Mouse (Mus musculus): Measurements from ENCODE around the gene Neu1. TPM values are rescaled to one million over a fixed set of nuclear protein-coding genes. Genes with fewer than 3 reads are reported as not detected.
A peak's percentile ranks its signal among the peaks of the same experiment; 100 is the strongest.

Neu1 gene
- polyA plus RNA-seq, 1 experiment from 2014 or later, result 226 TPM

DNA sequence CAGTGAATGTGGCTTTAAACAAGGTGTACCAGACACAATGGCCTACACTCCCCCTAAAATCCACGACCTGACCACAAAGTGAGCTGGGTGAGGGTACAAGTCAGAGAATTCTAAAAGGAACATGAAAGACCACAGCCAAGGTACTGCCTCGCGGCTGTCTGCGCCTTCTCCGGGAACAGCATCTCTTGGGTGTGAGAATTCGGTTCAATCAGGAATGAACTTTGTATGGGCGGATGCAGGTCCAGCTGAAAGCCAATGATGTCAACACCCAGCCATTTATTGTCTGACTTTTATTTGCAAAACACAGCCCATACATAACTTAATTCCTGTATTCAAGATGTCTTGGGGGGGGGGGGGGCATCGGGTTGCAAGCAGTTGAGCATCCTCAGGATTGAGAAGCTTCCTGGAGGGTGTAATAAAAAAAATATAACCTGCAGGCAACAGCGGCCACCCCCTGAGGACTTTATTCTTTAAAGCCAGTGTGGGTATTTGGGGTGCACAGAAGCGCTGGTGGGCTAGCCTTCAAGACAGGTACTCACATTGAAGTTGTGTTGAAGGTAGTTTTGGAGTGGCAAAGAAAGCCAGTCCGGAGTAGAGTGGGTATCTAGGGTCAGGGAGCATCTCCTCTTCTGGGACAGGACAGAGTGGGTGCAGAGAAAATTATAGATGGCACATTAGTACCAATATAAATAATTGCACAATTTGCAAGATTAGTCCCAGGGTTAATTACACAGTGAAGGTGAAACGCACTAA is 37.8 kb upstream of the Neu1 start:
- no peak for ATAC-seq
- peak overlapping the region; percentile 83; the same call in 1 of the 2 replicates for H3K4me3 ChIP-seq (ENCODE audit: low read length)
- H3K9me3 ChIP-seq (ENCODE audit: control insufficient read depth, low read length), result no peaks in the 10 kb centered on the region
- peak overlapping the region; percentile 95 for H3K27ac ChIP-seq (ENCODE audit: low read length)
- peak overlapping the region; percentile 95 for H3K9ac ChIP-seq (ENCODE audit: low read depth, low read length)
- H3K4me1 ChIP-seq (ENCODE audit: control insufficient read depth, insufficient read depth, low read length), result peaks cover 21% of the 10 kb centered on the region
- H3K36me3 ChIP-seq (ENCODE audit: control insufficient read depth, insufficient read depth, low read length), result peaks cover 8% of the 10 kb centered on the region; the same call in 1 of the 2 replicates
- WGBS, result 69% methylated on average over 12 of the region's 12 CpGs
- no peaks in the 10 kb centered on the region for H3K27me3 ChIP-seq (replicated peaks; ENCODE audit: control insufficient read depth, insufficient read depth, low read length)
- H3K4me2 ChIP-seq (ENCODE audit: low read depth, low read length), result peak overlapping the region; percentile 78

DNA sequence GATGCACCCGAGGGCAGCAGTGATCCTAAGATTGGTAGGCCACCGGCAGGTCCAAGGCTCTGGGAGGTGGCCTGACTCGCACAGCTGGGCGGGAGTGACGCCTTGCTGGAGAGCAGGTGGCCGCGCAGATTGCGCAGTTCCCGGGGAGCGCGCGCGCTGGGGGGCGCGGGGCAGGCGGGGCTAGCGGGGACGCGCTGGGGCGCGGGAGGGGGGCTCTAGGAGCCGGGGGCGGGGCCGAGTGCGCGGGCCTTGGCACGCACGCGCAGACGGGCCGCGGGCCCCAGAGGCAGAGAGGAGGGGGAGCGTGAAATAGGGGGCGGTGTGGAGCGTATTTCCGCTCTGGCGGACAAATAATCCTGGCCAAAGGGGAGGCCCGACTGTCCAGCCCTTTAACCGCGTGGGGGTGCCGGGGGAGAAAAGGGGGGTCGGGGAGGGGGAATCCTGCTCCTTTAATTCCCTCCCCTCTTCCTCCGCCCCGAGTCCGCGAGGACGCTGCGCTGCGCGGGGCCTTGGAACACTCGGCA is 36.9 kb upstream of the Neu1 start:
- Histone ChIP-seq H3K27me3 (replicated peaks; ENCODE audit: control insufficient read depth, insufficient read depth, low read length) (no peaks in the 10 kb centered on the region), H3K4me1 (ENCODE audit: control insufficient read depth, insufficient read depth, low read length) (peaks cover 21% of the 10 kb centered on the region), H3K4me2 (ENCODE audit: low read depth, low read length) (peak overlapping the region; percentile 88), H3K27ac (ENCODE audit: low read length) (peak overlapping the region; percentile 95), H3K36me3 (ENCODE audit: control insufficient read depth, insufficient read depth, low read length) (peaks cover 8% of the 10 kb centered on the region; the same call in 1 of the 2 replicates), H3K4me3 (ENCODE audit: low read length) (peak overlapping the region; percentile 83), H3K9ac (ENCODE audit: low read depth, low read length) (peak overlapping the region; percentile 95), H3K9me3 (ENCODE audit: control insufficient read depth, low read length) (no peaks in the 10 kb centered on the region)
- WGBS, result under 1% methylated on average over 44 of the region's 51 CpGs
- peak; percentile 88 for ATAC-seq

DNA sequence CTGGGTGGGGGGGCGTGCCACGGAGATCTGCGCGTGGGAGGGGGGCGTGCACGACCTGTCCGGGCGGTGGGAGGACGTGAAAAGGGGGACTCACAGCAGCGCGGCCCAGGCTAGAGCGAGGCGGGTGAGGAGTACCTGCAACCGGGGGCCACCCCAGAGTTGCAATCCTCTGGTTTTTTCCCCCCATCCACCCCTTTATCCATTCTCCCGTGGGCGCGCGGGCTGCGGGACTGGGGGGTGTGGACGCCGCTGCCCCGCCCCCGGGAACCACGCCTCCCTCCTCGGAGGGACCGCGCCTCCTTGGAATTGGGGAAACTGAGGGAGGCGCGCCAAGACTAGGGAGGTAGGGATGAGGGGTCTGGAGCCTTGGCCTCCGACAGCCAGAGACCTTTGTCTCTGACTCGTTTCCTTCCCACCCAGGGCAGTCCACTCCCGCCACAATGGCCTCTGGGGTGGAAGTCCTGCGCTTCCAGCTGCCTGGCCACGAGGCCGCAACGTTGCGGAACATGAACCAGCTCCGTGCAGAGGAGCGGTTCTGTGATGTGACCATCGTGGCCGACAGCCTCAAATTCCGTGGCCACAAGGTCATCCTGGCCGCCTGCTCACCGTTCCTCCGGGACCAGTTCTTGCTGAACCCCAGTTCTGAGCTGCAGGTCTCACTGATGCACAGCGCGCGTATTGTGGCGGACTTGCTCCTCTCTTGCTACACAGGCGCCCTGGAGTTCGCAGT is 36.1 kb upstream of the Neu1 start:
- peaks cover 21% of the 10 kb centered on the region for H3K4me1 ChIP-seq (ENCODE audit: control insufficient read depth, insufficient read depth, low read length)
- ATAC-seq, result peak; percentile 12
- H3K4me3 ChIP-seq (ENCODE audit: low read length), result peak overlapping the region; percentile 83
- H3K9me3 ChIP-seq (ENCODE audit: control insufficient read depth, low read length), result no peaks in the 10 kb centered on the region
- peak overlapping the region; percentile 95 for H3K9ac ChIP-seq (ENCODE audit: low read depth, low read length)
- H3K27ac ChIP-seq (ENCODE audit: low read length), result peak overlapping the region; percentile 95
- WGBS, result 7% methylated on average over 51 of the region's 51 CpGs
- peak overlapping the region; percentile 88 for H3K4me2 ChIP-seq (ENCODE audit: low read depth, low read length)
- no peaks in the 10 kb centered on the region for H3K27me3 ChIP-seq (replicated peaks; ENCODE audit: control insufficient read depth, insufficient read depth, low read length)
- peaks cover 8% of the 10 kb centered on the region; the same call in 1 of the 2 replicates for H3K36me3 ChIP-seq (ENCODE audit: control insufficient read depth, insufficient read depth, low read length)

DNA sequence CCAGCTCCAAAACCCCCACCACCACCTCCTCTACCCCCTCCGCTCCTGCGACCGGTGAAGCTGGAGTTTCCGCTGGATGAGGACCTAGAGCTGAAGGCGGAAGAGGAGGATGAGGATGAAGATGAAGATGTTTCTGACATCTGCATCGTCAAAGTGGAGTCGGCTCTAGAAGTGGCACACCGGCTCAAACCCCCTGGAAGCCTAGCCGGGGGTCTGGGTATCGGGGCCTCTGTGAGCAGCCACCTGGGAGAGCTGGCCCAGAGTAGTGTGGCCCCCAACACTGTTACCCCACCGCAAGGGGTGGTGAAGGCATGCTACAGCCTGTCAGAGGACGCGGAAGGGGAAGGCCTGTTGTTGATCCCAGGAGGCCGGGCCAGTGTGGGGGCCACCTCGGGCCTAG is 35.3 kb upstream of the Neu1 start:
- Histone ChIP-seq H3K4me3 (ENCODE audit: low read length) (peak overlapping the region; percentile 83; the same call in 1 of the 2 replicates), H3K4me1 (ENCODE audit: control insufficient read depth, insufficient read depth, low read length) (peaks cover 26% of the 10 kb centered on the region), H3K27me3 (replicated peaks; ENCODE audit: control insufficient read depth, insufficient read depth, low read length) (no peaks in the 10 kb centered on the region), H3K9ac (ENCODE audit: low read depth, low read length) (peak overlapping the region; percentile 95; the same call in 1 of the 2 replicates), H3K4me2 (ENCODE audit: low read depth, low read length) (peak overlapping the region; percentile 88), H3K9me3 (ENCODE audit: control insufficient read depth, low read length) (no peaks in the 10 kb centered on the region), H3K27ac (ENCODE audit: low read length) (peak overlapping the region; percentile 95; the same call in 1 of the 2 replicates), H3K36me3 (ENCODE audit: control insufficient read depth, insufficient read depth, low read length) (peaks cover 8% of the 10 kb centered on the region; the same call in 1 of the 2 replicates)
- ATAC-seq, result no peak
- WGBS, result 88% methylated on average over 15 of the region's 15 CpGs

DNA sequence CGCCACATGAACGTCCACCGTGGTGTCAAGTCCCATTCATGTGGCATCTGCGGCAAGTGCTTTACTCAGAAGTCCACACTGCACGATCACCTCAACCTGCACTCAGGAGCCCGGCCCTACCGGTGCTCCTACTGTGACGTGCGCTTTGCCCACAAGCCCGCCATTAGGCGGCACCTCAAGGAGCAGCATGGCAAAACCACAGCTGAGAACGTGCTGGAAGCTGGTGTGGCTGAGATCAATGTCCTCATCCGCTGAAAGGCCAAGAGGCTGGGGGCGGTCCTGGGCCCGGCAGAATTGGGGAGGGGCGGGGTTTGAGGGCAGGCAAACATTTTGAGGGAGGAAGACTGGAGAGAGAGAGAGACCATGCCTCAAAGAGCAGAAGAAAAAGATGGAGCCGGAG is 34.7 kb upstream of the Neu1 start:
- Histone ChIP-seq H3K27ac (ENCODE audit: low read length) (no peak overlapping the region), H3K4me1 (ENCODE audit: control insufficient read depth, insufficient read depth, low read length) (peaks cover 29% of the 10 kb centered on the region), H3K9me3 (ENCODE audit: control insufficient read depth, low read length) (no peaks in the 10 kb centered on the region), H3K4me3 (ENCODE audit: low read length) (no peak overlapping the region), H3K36me3 (ENCODE audit: control insufficient read depth, insufficient read depth, low read length) (peaks cover 8% of the 10 kb centered on the region; the same call in 1 of the 2 replicates), H3K4me2 (ENCODE audit: low read depth, low read length) (no peak overlapping the region), H3K9ac (ENCODE audit: low read depth, low read length) (no peak overlapping the region), H3K27me3 (replicated peaks; ENCODE audit: control insufficient read depth, insufficient read depth, low read length) (no peaks in the 10 kb centered on the region)
- 83% methylated on average over 17 of the region's 17 CpGs for WGBS
- no peak for ATAC-seq

DNA sequence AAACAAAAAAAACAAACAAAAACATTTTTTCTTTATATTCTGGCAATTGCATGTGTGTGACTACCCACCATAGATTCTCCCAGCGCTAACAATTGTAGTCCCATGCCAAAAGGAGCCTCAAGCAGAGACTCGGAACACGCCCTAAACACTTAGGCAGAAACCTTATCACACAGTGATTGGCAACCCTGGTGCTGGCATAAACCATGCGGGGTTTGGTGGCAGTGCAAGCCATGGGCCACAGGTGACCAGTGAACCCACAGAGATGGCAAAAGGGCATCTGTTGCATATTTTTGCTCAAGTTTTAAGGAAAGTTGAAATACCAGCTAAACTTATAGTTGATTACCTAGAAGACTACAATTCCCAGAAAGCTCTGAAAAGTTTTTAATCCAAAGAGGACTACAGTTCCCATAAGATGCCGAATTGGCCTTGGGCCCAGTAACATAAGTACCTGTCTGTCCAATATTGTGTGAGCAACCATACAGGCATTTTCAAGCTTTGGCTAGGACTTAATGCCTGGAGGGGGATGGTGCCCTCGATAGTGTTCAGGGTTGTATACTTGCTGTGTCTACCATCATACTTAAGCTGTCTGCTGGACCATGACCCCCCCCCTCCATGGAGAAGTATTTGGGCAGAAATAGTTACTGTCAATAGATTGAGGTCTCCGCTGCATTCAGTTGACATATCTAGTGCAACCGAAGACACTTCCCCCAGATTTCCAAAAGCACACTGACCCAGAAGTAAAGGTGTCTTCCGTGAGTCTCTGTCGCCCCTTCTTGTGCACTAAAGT is 33.5 kb upstream of the Neu1 start:
- Histone ChIP-seq H3K4me3 (ENCODE audit: low read length) (peak overlapping the region; percentile 94), H3K27ac (ENCODE audit: low read length) (peak overlapping the region; percentile 94), H3K4me1 (ENCODE audit: control insufficient read depth, insufficient read depth, low read length) (peaks cover 29% of the 10 kb centered on the region), H3K27me3 (replicated peaks; ENCODE audit: control insufficient read depth, insufficient read depth, low read length) (no peaks in the 10 kb centered on the region), H3K4me2 (ENCODE audit: low read depth, low read length) (peak overlapping the region; percentile 66), H3K36me3 (ENCODE audit: control insufficient read depth, insufficient read depth, low read length) (peaks cover 10% of the 10 kb centered on the region), H3K9me3 (ENCODE audit: control insufficient read depth, low read length) (no peaks in the 10 kb centered on the region), H3K9ac (ENCODE audit: low read depth, low read length) (peak overlapping the region; percentile 99)
- 14% methylated on average over 10 of the region's 10 CpGs for WGBS
- no peak for ATAC-seq

DNA sequence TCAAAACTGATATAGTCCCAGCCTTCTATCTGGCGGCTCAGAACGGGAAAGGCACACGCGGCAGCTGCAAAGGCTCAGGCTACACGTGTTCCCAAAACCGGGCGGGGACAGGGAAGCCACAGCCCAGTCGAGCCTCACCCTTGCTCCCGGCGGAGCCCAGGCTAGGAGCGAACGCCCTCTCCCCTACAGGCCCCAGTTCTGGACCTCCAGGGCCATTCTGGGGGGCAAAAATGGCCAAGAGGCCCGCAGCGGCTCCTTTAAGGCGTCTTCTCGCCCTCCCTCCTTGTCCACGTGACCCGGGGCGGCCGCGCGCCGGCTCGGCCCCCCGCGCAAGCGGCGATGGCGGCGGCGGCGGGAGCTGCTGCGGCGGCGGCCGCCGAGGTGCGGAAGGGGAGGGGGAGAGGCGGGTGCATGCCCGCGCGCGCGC is 32.9 kb upstream of the Neu1 start, which contains the start of the genes C2 and Ehmt2:
Gene C2 (minus strand): TSS at position 106 of the 427 bp plus-strand sequence.
Gene Ehmt2 (plus strand): TSS at position 310 of the 427 bp plus-strand sequence.
- WGBS, result under 1% methylated on average over 22 of the region's 44 CpGs
- peak within 1 kb of the TSS; percentile 94 for H3K4me3 ChIP-seq (ENCODE audit: low read length)
- peak within 1 kb of the TSS; percentile 83 for H3K4me2 ChIP-seq (ENCODE audit: low read depth, low read length)
- H3K9ac ChIP-seq (ENCODE audit: low read depth, low read length), result peak within 1 kb of the TSS; percentile 99
- peak; percentile 56 for ATAC-seq
- H3K9me3 ChIP-seq (ENCODE audit: control insufficient read depth, low read length), result no peaks in the 10 kb centered on the region
- peaks cover 15% of the 10 kb centered on the region for H3K36me3 ChIP-seq (ENCODE audit: control insufficient read depth, insufficient read depth, low read length)
- H3K4me1 ChIP-seq (ENCODE audit: control insufficient read depth, insufficient read depth, low read length), result peaks cover 29% of the 10 kb centered on the region
- no peaks in the 10 kb centered on the region for H3K27me3 ChIP-seq (replicated peaks; ENCODE audit: control insufficient read depth, insufficient read depth, low read length)
- H3K27ac ChIP-seq (ENCODE audit: low read length), result peak within 1 kb of the TSS; percentile 94

DNA sequence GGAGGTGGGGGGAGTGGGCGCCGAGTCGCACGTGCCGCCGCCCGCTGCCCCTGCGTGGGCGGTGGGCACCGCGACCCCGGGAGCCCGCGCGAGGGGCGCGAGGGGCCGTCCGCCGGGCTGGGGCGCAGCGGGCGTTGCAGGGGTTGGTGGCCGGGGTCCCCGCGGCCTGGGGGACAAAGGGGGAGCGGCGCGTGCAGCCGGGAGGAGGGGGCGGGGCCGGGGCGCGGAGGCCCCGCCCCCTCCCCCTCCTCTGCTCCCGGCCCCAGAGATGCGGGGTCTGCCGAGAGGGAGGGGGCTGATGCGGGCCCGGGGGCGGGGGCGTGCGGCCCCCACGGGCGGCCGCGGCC is 32.4 kb upstream of the Neu1 start:
- peak overlapping the region; percentile 83; the same call in 1 of the 2 replicates for H3K4me2 ChIP-seq (ENCODE audit: low read depth, low read length)
- H3K36me3 ChIP-seq (ENCODE audit: control insufficient read depth, insufficient read depth, low read length), result peaks cover 19% of the 10 kb centered on the region
- H3K27me3 ChIP-seq (replicated peaks; ENCODE audit: control insufficient read depth, insufficient read depth, low read length), result no peaks in the 10 kb centered on the region
- no peak for ATAC-seq
- H3K9me3 ChIP-seq (ENCODE audit: control insufficient read depth, low read length), result no peaks in the 10 kb centered on the region
- peak overlapping the region; percentile 99 for H3K9ac ChIP-seq (ENCODE audit: low read depth, low read length)
- 1% methylated on average over 14 of the region's 47 CpGs for WGBS
- H3K4me1 ChIP-seq (ENCODE audit: control insufficient read depth, insufficient read depth, low read length), result peaks cover 25% of the 10 kb centered on the region
- peak overlapping the region; percentile 94 for H3K4me3 ChIP-seq (ENCODE audit: low read length)
- peak overlapping the region; percentile 94 for H3K27ac ChIP-seq (ENCODE audit: low read length)

Measured in intestine, embryonic 16.5 days (tissue).